Mouse (Mus musculus): ENCODE measurements at regions not wholly inside any gene's neighbourhood (a gene's known extent, or its start where the extent isn't known, plus 50 kb on each side); places are given as distances from the start of the nearest gene placed in this dataset.

GRCm38 (mm10) chr11:110774128-110774527 is 193.7 kb upstream of the Kcnj16 start:
- TF ChIP-seq FOSL1 (IDR thresholded peaks at IDR 0.05; ENCODE audit: insufficient read depth, low read length, poor library complexity, severe bottlenecking) (no peak), CTCF (IDR thresholded peaks at IDR 0.05; ENCODE audit: control insufficient read depth, insufficient read depth, insufficient read length) (no peak), MAX (IDR thresholded peaks at IDR 0.05) (no peak), CEBPB (IDR thresholded peaks at IDR 0.05; ENCODE audit: low read depth) (no peak), USF1 (IDR thresholded peaks at IDR 0.05; ENCODE audit: low read depth) (no peak), MYOG (IDR thresholded peaks at IDR 0.05; ENCODE audit: control insufficient read depth, extremely low read depth, insufficient read length) (no peak), MYOD1 (IDR thresholded peaks at IDR 0.05; ENCODE audit: control insufficient read depth, insufficient read length, low read depth) (no peak)
